Mouse (Mus musculus) WW6 (cell line): Measurements from ENCODE around the gene Setd2.

Source experiments
- DNase-seq: peaks from one replicate; pipeline ENCODE4 v3.0.0-alpha.2; 2013; ENCODE audit warnings: low read depth, low spot score

Gene Setd2

GRCm38 (mm10) chr9:110654726-110655650 lies 122.6 kb downstream of the Setd2 start:
- no peak for DNase-seq

GRCm38 (mm10) chr9:110655651-110656007 lies 123.2 kb downstream of the Setd2 start:
- DNase-seq = no peak

- peak; percentile 86 for DNase-seq
Measured at GRCm38 (mm10) chr9:110656249-110657221, 124.1 kb downstream of the Setd2 start, which contains the start of gene Ccdc12. Gene Ccdc12 (plus strand): TSS chr9:110656503.

GRCm38 (mm10) chr9:110657474-110658078 lies 125.2 kb downstream of the Setd2 start:
- no peak for DNase-seq

GRCm38 (mm10) chr9:110659521-110659920 lies 127.1 kb downstream of the Setd2 start:
- DNase-seq = no peak

GRCm38 (mm10) chr9:110660208-110660607 lies 127.8 kb downstream of the Setd2 start:
- DNase-seq = no peak

GRCm38 (mm10) chr9:110660856-110661612 lies 128.6 kb downstream of the Setd2 start:
- DNase-seq = no peak

GRCm38 (mm10) chr9:110662844-110663243 lies 130.4 kb downstream of the Setd2 start:
- DNase-seq = no peak

- DNase-seq = no peak
Measured at GRCm38 (mm10) chr9:110665912-110666311, 133.5 kb downstream of the Setd2 start.

GRCm38 (mm10) chr9:110666374-110666773 lies 134.0 kb downstream of the Setd2 start:
- DNase-seq = no peak

GRCm38 (mm10) chr9:110667219-110667836 lies 134.9 kb downstream of the Setd2 start:
- DNase-seq = no peak
